Mouse (Mus musculus) cerebellum, adult (tissue): Measurements from ENCODE around the gene Hmcn2.

Experiments used
- ATAC-seq: cut with Nextera tagmentation; 2 replicates; pipeline ENCODE4 v1.9.2; 2017; ENCODE audit warnings: mild to moderate bottlenecking, moderate library complexity, mixed read lengths; ENCODE audit not compliant: insufficient number of reproducible peaks, low FRiP score, low TSS enrichment

The Hmcn2 gene

GRCm38 (mm10) chr2:31453011-31453410 is 138.8 kb downstream of the Hmcn2 start:
- no peak for ATAC-seq

GRCm38 (mm10) chr2:31453559-31454177 is 139.5 kb downstream of the Hmcn2 start:
- ATAC-seq, result no peak

GRCm38 (mm10) chr2:31454280-31454679 is 140.1 kb downstream of the Hmcn2 start:
- no peak for ATAC-seq

- no peak for ATAC-seq
Measured at GRCm38 (mm10) chr2:31455418-31455817, 141.2 kb downstream of the Hmcn2 start.

GRCm38 (mm10) chr2:31458460-31458859 is 144.2 kb downstream of the Hmcn2 start:
- ATAC-seq, result no peak

GRCm38 (mm10) chr2:31458989-31459936 is 145.0 kb downstream of the Hmcn2 start:
- no peak for ATAC-seq

- no peak for ATAC-seq
Measured at GRCm38 (mm10) chr2:31460025-31460571, 145.9 kb downstream of the Hmcn2 start.

GRCm38 (mm10) chr2:31460920-31461319 is 146.7 kb downstream of the Hmcn2 start:
- no peak for ATAC-seq

GRCm38 (mm10) chr2:31462051-31462450 is 147.8 kb downstream of the Hmcn2 start:
- no peak for ATAC-seq

- ATAC-seq, result no peak
Measured at GRCm38 (mm10) chr2:31463253-31463652, 149.0 kb downstream of the Hmcn2 start.

- no peak for ATAC-seq
Measured at GRCm38 (mm10) chr2:31463696-31464528, 149.7 kb downstream of the Hmcn2 start.

GRCm38 (mm10) chr2:31464529-31464910 is 150.3 kb downstream of the Hmcn2 start:
- ATAC-seq, result no peak

- ATAC-seq, result no peak
Measured at GRCm38 (mm10) chr2:31467457-31467856, 153.2 kb downstream of the Hmcn2 start.

- no peak for ATAC-seq
Measured at GRCm38 (mm10) chr2:31468857-31469256, 154.6 kb downstream of the Hmcn2 start.

GRCm38 (mm10) chr2:31469480-31469879 is 155.3 kb downstream of the Hmcn2 start:
- ATAC-seq, result no peak

- ATAC-seq, result 0 out of 2 replicates have a peak, but pooled peaks have one; percentile 47
Measured at GRCm38 (mm10) chr2:31469931-31470682, 155.9 kb downstream of the Hmcn2 start, which contains the start of gene Ass1. TSS of gene Ass1 (plus strand) at chr2:31470207.

- no peak for ATAC-seq
Measured at GRCm38 (mm10) chr2:31470683-31471385, 156.6 kb downstream of the Hmcn2 start.

- no peak for ATAC-seq
Measured at GRCm38 (mm10) chr2:31471611-31472010, 157.4 kb downstream of the Hmcn2 start.
